Mouse (Mus musculus): Measurements from ENCODE around the gene Asap2.

The Asap2 gene

GRCm38 (mm10) chr12:21133031-21133430 is 142.8 kb downstream of the Asap2 start:
- DNase-seq (ENCODE audit: low spot score), result no peak

- no peak for DNase-seq (ENCODE audit: low spot score)
Measured at GRCm38 (mm10) chr12:21133972-21134859, 144.0 kb downstream of the Asap2 start.

GRCm38 (mm10) chr12:21135651-21136461 is 145.6 kb downstream of the Asap2 start:
- no peak for DNase-seq (ENCODE audit: low spot score)

- no peak for DNase-seq (ENCODE audit: low spot score)
Measured at GRCm38 (mm10) chr12:21136462-21136751, 146.1 kb downstream of the Asap2 start.

DNA sequence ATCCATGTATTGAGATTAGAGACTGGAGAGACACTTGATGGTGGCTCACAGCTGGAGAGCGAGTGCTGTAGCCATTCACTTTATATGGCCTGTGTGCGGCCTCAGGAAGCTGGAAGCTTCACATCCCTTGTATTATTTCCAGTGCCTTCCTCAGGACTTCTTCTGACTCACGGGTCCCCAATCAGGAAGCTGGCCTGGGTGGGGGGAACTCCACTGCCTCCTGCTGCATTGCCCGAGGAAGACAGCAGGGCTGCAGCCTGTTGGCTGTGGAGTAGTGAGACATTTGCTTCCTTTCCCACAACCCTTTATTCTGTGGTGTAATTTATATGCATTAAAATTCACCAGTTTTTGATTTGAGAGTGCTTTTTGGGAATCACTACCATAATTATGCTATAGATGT is 149.3 kb downstream of the Asap2 start:
- DNase-seq (ENCODE audit: low spot score), result no peak

- DNase-seq (ENCODE audit: low spot score), result no peak
Measured at GRCm38 (mm10) chr12:21140153-21140552, 149.9 kb downstream of the Asap2 start.

GRCm38 (mm10) chr12:21140741-21141308 is 150.6 kb downstream of the Asap2 start:
- DNase-seq (ENCODE audit: low spot score), result no peak

GRCm38 (mm10) chr12:21141691-21142300 is 151.5 kb downstream of the Asap2 start:
- DNase-seq (ENCODE audit: low spot score), result no peak

- DNase-seq (ENCODE audit: low spot score), result no peak
Measured at GRCm38 (mm10) chr12:21142489-21143254, 152.4 kb downstream of the Asap2 start.

DNA sequence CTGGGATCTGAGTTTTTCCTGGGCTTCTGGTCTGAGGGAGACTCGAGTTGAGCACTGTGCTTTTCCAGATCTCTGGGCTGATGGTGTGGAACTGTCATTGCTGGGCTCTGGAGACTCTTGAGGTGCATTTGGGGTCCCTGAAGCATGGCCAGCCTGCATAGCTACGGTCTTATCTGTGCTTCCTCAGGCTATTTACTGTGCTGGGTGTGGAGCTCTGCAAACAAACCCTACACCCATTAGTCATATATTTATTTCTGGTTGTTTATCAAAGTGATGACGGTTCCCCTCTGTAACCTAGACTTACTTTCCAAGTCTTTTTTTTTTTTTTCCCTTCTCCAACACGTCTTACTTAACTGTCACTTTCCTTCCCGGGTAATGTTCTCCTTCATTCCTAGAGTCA is 154.3 kb downstream of the Asap2 start:
- no peak for DNase-seq (ENCODE audit: low spot score)

- DNase-seq (ENCODE audit: low spot score), result no peak
Measured at GRCm38 (mm10) chr12:21145050-21145449, 154.8 kb downstream of the Asap2 start.

DNA sequence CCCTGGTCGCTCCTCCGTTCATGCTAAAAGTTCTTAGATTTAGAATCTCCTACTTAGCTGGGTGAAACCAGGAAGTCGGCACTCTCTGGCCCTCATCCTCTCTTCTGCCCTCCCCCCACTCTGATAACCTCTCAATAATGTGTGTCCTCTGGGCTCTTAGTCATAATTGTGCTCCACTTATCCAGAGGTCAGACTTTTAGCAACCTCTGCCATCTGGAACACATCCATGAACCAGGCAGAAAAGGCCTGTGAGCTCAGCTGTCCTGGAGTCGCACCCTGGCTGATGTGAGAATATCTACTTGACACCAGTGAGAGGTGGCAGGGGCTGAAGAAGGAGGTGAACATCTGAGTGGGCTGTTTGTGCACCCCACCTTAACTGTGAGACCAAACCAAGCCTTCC is 156.6 kb downstream of the Asap2 start:
- no peak for DNase-seq (ENCODE audit: low spot score)

DNA sequence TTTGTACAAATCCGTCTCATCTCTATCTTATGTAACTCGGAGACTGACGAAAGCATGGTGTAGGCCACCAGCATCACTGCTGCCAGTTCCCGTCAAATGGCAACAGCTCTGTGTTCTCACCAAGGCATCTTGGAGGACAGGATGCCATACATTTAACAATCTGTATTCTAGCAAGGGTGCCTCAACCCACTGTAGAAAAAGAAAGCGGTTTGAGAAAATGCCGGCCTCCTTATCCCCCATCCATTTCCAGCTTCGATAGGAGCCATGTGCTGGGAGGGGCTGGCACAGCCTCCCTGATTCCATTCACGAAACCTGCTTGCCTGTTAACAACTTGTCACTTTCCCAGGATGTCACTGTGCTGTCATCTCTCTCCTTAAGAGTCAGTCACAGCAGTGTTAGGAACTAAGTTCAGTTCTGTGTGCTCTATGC is 163.0 kb downstream of the Asap2 start:
- no peak for DNase-seq (ENCODE audit: low spot score)

GRCm38 (mm10) chr12:21155062-21155461 is 164.8 kb downstream of the Asap2 start:
- DNase-seq (ENCODE audit: low spot score), result no peak

GRCm38 (mm10) chr12:21159304-21159703 is 169.0 kb downstream of the Asap2 start:
- no peak for DNase-seq (ENCODE audit: low spot score)

DNA sequence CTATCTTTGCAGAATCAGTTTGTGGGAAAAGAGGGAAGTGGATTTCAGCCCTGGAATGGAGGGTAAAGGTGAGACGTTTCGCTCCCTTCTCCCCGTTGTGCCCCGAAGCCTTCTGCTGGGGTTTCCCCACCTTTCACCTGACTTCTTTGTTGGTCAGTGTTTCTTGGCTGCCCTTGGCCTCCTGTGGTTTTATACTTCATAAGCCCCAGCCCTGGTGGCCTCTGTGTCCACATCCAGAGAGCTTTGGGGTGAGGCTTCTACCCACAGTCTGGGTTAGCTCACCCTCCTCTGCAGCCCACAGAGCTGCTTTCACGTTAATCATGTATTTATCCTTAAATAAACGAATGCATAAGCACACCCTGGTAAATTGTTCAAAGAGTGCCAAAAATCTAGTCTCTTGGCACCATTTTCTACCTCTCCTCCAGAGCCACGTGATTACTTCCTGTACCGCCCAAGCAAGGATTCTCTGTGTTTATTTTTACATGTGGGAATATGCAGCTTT is 170.1 kb downstream of the Asap2 start:
- no peak for DNase-seq (ENCODE audit: low spot score)

GRCm38 (mm10) chr12:21161841-21162240 is 171.6 kb downstream of the Asap2 start:
- DNase-seq (ENCODE audit: low spot score), result no peak

GRCm38 (mm10) chr12:21163706-21164105 is 173.4 kb downstream of the Asap2 start:
- no peak for DNase-seq (ENCODE audit: low spot score)

DNA sequence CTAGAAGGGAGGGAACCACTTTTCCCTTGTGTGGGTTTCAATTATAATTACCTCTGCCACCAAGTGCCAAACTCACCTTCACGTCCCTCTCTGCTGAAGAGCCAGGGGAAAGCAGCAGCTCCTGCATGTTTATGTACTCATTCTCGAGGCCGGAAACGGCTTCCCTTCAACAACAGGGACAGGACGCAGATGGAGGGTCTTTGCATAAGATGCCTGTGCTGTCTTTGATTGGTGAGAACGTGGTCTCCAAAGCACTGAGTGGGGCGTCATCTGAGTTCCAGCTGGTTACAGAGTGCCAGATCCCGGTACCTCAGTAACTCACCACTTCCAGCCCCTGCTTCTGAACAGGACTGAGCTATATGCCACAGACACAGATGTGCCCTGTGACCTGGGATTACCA is 174.0 kb downstream of the Asap2 start:
- no peak for DNase-seq (ENCODE audit: low spot score)

GRCm38 (mm10) chr12:21165157-21165556 is 174.9 kb downstream of the Asap2 start:
- no peak for DNase-seq (ENCODE audit: low spot score)

DNA sequence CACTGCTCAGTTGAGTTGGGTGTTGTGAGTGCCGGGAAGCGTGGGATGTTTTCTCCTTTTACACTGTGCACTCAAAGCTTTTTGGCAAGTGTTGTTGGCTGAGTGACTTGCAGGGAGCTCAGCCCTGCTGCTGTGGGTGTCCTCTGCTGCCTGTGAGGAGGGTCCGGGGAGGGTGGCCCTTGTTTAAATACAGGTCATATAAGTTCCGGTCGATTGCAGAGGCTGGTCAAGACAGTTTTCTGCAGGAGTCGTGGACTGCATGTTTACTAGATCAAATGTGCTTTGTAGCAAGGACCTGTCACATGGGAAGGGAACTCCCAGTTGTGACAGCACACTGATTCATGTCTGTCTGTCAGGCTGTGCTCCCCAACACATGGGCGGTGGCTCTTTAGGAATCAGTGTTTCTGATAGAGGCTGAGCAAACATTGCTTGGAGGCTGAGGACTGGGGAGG is 175.7 kb downstream of the Asap2 start:
- no peak for DNase-seq (ENCODE audit: low spot score)

All from testis, postnatal 14 days (tissue).